Mouse (Mus musculus): ENCODE measurements at regions not wholly inside any gene's neighbourhood (a gene's known extent, or its start where the extent isn't known, plus 50 kb on each side); places are given as distances from the start of the nearest gene placed in this dataset.
A peak's percentile ranks its signal among the peaks of the same experiment; 100 is the strongest.

DNA sequence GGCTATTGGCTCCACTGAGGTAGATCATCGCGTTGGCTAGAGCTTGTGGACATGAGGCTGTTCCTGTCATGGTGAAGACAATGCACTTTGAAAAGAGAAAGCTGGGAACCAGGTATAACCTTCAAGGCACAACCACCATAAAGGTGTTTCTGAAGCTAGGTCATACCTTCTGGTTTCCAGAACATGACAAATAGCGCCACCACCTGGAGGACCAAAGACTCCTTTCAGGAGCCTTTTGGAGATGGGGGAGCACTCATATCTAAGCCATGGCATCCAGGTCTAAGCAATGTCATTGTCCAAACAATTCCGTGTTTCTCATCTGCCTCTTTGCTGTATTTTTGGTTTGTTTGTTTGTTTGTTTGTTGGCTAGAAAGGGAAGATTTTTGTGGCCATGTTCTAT lies 113.7 kb upstream of the Lsm14a start:
- DNase-seq (ENCODE audit: low spot score in 2 of 2) = no peak

- DNase-seq (ENCODE audit: low spot score in 2 of 2) = no peak
These were observed 100.8 kb upstream of the Lsm14a start for GRCm38 (mm10) chr7:34493892-34494291.

DNA sequence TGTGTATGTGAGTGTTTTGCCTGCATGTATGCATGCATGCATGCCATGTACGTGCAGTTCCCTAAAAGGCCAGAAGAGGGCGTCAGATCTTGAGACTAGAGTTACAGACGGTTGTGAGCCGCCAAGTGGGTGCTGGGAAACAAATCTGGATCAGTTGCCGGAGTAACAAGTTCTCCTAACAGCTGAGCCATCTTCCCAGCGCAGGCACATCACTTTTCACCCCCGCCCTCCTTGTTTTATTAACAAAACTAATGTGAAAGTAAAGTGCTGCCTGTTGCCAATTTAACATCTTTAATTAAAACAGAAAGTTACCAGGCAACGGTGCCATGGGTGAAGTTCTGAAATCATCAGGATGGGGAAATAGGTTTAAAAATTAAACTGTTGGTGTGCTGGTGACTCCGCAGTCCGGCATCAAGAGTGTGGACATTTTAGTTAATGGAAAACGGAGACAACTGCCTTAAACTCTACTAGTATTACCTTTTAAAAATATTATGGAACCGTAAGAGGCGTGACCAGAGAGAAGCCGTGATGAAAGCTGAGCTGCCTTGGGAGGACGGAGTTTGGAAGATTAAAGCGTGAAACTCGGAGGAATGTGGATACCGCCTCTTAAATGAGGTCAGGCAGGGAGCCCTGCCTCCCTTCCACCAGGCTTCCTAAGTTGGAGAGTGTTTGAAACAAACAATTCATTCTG lies 91.9 kb upstream of the Lsm14a start:
- no peak for DNase-seq (ENCODE audit: low spot score in 2 of 2)

DNA sequence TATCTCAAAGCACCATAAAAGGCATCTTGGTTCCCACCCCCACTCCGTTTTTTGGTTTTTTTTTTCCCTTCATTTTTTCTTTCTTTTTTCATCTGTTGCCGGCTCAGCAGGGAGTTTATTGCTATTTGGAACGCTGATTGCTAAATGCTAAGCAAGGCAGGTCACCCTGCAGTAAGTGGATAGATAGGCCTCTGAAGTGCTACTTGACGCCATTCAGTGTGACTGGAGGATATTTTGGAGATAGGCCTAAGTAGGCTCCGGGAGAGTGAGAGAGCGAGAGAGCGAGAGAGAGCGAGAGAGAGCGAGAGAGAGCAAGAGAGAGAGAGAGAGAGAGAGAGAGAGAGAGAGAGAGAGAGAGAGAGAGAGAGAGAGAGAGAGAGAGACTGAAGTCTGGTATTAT lies 90.3 kb upstream of the Lsm14a start:
- no peak for DNase-seq (ENCODE audit: low spot score in 2 of 2)

- no peak for DNase-seq (ENCODE audit: low spot score in 2 of 2)
These were observed 87.7 kb upstream of the Lsm14a start for GRCm38 (mm10) chr7:34480771-34481170.

- DNase-seq (ENCODE audit: low spot score in 2 of 2) = no peak
These were observed 77.9 kb upstream of the Lsm14a start for GRCm38 (mm10) chr7:34471003-34471402.

- peak in 1 of 2 experiments; percentile 34 for DNase-seq (ENCODE audit: low spot score in 2 of 2)
These were observed 69.0 kb upstream of the Lsm14a start for GRCm38 (mm10) chr7:34462069-34462468.

- DNase-seq (ENCODE audit: low spot score in 2 of 2) = no peak
These were observed 66.8 kb upstream of the Lsm14a start for GRCm38 (mm10) chr7:34459834-34460495.

- no peak for DNase-seq (ENCODE audit: low spot score in 2 of 2)
These were observed 65.7 kb upstream of the Lsm14a start for GRCm38 (mm10) chr7:34458851-34459250.

GRCm38 (mm10) chr7:34448364-34448763 lies 55.2 kb upstream of the Lsm14a start:
- DNase-seq (ENCODE audit: low spot score in 2 of 2) = no peak

GRCm38 (mm10) chr7:34444263-34444662 lies 51.1 kb upstream of the Lsm14a start:
- no peak for DNase-seq (ENCODE audit: low spot score in 2 of 2)
